Mouse (Mus musculus) spleen, adult 2 months (tissue): Measurements from ENCODE around the gene Prkce. TPM values are rescaled to one million over a fixed set of nuclear protein-coding genes. Genes with fewer than 3 reads are reported as not detected.

Experiments
- DNase-seq, 2 experiments: peaks; one replicate each; pipeline versions ENCODE4 v3.0.0 to v3.0.0-alpha.2; 2012 to 2021; ENCODE audit warnings: low spot score in 2 of 2, low read depth in 1 of 2
- H3K27ac ChIP-seq: fragments of 200-500 bp; 2 replicates; pipeline ENCODE4 v1.5.1; 2012; ENCODE audit warnings: low read length, inconsistent platforms; ENCODE audit not compliant: insufficient read depth
- H3K27me3 ChIP-seq: fragments of 200-500 bp; 2 replicates; pipeline ENCODE4 v1.6.1; 2012; ENCODE audit warnings: mild to moderate bottlenecking, moderate library complexity, low read length, inconsistent platforms; ENCODE audit not compliant: control insufficient read depth, insufficient read depth
- H3K36me3 ChIP-seq: fragments of 200-500 bp; 2 replicates; pipeline ENCODE4 v1.6.1; 2012; ENCODE audit warnings: mild to moderate bottlenecking, low read length, inconsistent platforms; ENCODE audit not compliant: control insufficient read depth, insufficient read depth
- H3K4me1 ChIP-seq: fragments of 200-500 bp; 2 replicates; pipeline ENCODE4 v1.6.1; 2011; ENCODE audit warnings: inconsistent platforms; ENCODE audit not compliant: control insufficient read depth, insufficient read depth, insufficient read length
- H3K4me3 ChIP-seq: fragments of 200-500 bp; 2 replicates; pipeline ENCODE4 v1.5.1; 2011; ENCODE audit warnings: mild to moderate bottlenecking, inconsistent platforms; ENCODE audit not compliant: insufficient read depth, insufficient read length; ENCODE audit errors: extremely low read depth
- CTCF ChIP-seq: fragments of 200-500 bp; IDR thresholded peaks from 2 replicates; pipeline ENCODE4 v1.5.1; 2011; ENCODE audit warnings: mild to moderate bottlenecking, inconsistent platforms; ENCODE audit not compliant: insufficient read depth, insufficient read length, insufficient replicate concordance; ENCODE audit errors: extremely low read depth
- POLR2A ChIP-seq: fragments of 200-500 bp; IDR thresholded peaks from 2 replicates; pipeline ENCODE4 v1.6.1; 2011; ENCODE audit warnings: low read depth, low read length, inconsistent platforms
- WGBS: fragments of 180-500 bp; shearing (Covaris S2); methylation state at CpG from one replicate; pipeline ENCODE4 v1.1.7; 2018; 5-methylcytosine and 5-hydroxymethylcytosine counted together
- polyA plus RNA-seq: library from polyadenylated mRNA; depleted of rRNA; stranded (reverse); fragments of >200 nt; gene quantifications from 2 replicates; pipeline ENCODE4 v1.2.3, GENCODE M21; 2012

The Prkce gene
- polyA plus RNA-seq, 1 experiment = 4.8 TPM

- 90% methylated on average over 8 of the region's 8 CpGs for WGBS
- TF ChIP-seq POLR2A = no peak
- no peak for TF ChIP-seq CTCF
- Histone ChIP-seq H3K36me3 (no peaks in the 10 kb centered on the region), H3K27ac (no peak overlapping the region), H3K4me1 (no peaks in the 10 kb centered on the region), H3K4me3 (no peak overlapping the region), H3K27me3 (no peaks in the 10 kb centered on the region)
- DNase-seq = no peak
These were observed 27.3 kb downstream of the Prkce start for GRCm38 (mm10) chr17:86194921-86195320.

- Histone ChIP-seq H3K4me3 (no peak overlapping the region), H3K4me1 (no peaks in the 10 kb centered on the region), H3K36me3 (no peaks in the 10 kb centered on the region), H3K27ac (no peak overlapping the region), H3K27me3 (no peaks in the 10 kb centered on the region)
- 93% methylated on average over 16 of the region's 16 CpGs for WGBS
- DNase-seq = no peak
- TF ChIP-seq CTCF = no peak
- no peak for TF ChIP-seq POLR2A
These were observed 31.2 kb downstream of the Prkce start for GRCm38 (mm10) chr17:86198496-86199465.

DNA sequence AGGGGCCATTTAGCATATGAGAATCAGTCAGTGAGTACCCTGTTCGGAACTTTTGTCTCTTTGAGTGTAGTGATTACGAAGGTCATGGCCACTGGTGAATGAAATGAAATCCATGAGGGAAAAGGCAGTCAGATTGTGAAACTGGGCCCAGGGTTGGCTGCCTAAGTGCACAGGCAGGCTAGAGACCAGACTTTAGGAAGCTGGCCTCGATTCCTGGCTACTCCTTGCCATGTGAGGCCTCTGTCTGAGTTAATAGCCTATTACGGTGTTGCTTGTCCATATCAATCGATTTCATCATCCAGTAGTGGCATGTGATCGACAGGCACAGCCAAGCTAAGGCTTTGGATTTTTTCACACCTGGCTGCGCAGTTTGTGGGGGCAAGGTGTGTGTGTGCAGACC, 34.4 kb downstream of the Prkce start:
- WGBS = 94% methylated on average over 7 of the region's 7 CpGs
- Histone ChIP-seq H3K4me1 (peaks cover 13% of the 10 kb centered on the region; the same call in 1 of the 2 replicates), H3K27me3 (no peaks in the 10 kb centered on the region), H3K27ac (no peak overlapping the region), H3K36me3 (no peaks in the 10 kb centered on the region), H3K4me3 (no peak overlapping the region)
- TF ChIP-seq POLR2A (no peak), CTCF (no peak)
- DNase-seq = no peak

- WGBS = 86% methylated on average over 6 of the region's 6 CpGs
- TF ChIP-seq POLR2A (no peak), CTCF (no peak)
- Histone ChIP-seq H3K4me3 (no peak overlapping the region), H3K27ac (no peak overlapping the region), H3K27me3 (no peaks in the 10 kb centered on the region), H3K36me3 (no peaks in the 10 kb centered on the region), H3K4me1 (peaks cover 13% of the 10 kb centered on the region; the same call in 1 of the 2 replicates)
- DNase-seq = no peak
These were observed 35.4 kb downstream of the Prkce start for GRCm38 (mm10) chr17:86202972-86203371.

GRCm38 (mm10) chr17:86203531-86204450, 36.2 kb downstream of the Prkce start:
- Histone ChIP-seq H3K27ac (no peak overlapping the region), H3K4me3 (no peak overlapping the region), H3K36me3 (no peaks in the 10 kb centered on the region), H3K27me3 (no peaks in the 10 kb centered on the region), H3K4me1 (peaks cover 13% of the 10 kb centered on the region; the same call in 1 of the 2 replicates)
- WGBS = 84% methylated on average over 20 of the region's 20 CpGs
- no peak for DNase-seq
- TF ChIP-seq POLR2A = no peak
- TF ChIP-seq CTCF = no peak

- Histone ChIP-seq H3K36me3 (no peaks in the 10 kb centered on the region), H3K27me3 (no peaks in the 10 kb centered on the region), H3K4me3 (no peak overlapping the region), H3K27ac (peak overlapping the region; percentile 10), H3K4me1 (peaks cover 15% of the 10 kb centered on the region; the same call in 1 of the 2 replicates)
- TF ChIP-seq POLR2A = no peak
- TF ChIP-seq CTCF = no peak
- no peak for DNase-seq
- WGBS = 35% methylated on average over 8 of the region's 8 CpGs
These were observed 38.7 kb downstream of the Prkce start for GRCm38 (mm10) chr17:86206289-86206688.
